Mouse (Mus musculus) erythroblast, embryonic 14.5 days (primary cell): ENCODE measurements around the gene Lrrc23.

ENCODE experiments used
- GATA1 ChIP-seq: IDR thresholded peaks from 2 replicates; pipeline ENCODE4 v1.6.1; 2012; ENCODE audit warnings: low read length, inconsistent platforms, mixed read lengths
- TAL1 ChIP-seq: IDR thresholded peaks from 3 replicates; pipeline ENCODE4 v1.6.1; 2012; ENCODE audit warnings: low read length, inconsistent platforms, mixed read lengths

- TF ChIP-seq TAL1: no peak
- TF ChIP-seq GATA1: no peak
Measured at GRCm38 (mm10) chr6:124814858-124815774, 35.6 kb upstream of the Lrrc23 start.
